Mouse (Mus musculus): Measurements from ENCODE around the gene Oas1h.

- TF ChIP-seq CTCF (IDR thresholded peaks at IDR 0.05; ENCODE audit: control insufficient read depth, insufficient read depth, low read length): no peak
- TF ChIP-seq POLR2A (IDR thresholded peaks at IDR 0.05; ENCODE audit: borderline replicate concordance, control insufficient read depth, low read depth, low read length): no peak
Observed at GRCm38 (mm10) chr5:120898307-120898706, 37.1 kb downstream of the Oas1h start.

Measured in bone marrow, adult 2 months (tissue).